Mouse (Mus musculus) kidney, postnatal 25 days (tissue): Measurements from ENCODE around the gene Trim38.
"Not testable (repeated sequence)": the region's sequence is repeated elsewhere in the genome, so short reads cannot be mapped to it uniquely, and the experiment has no call there.

Source experiments
- DNase-seq, 2 experiments: peaks; one replicate each; pipeline ENCODE4 v3.0.0; 2021; ENCODE audit warnings: mixed read lengths in 2 of 2

Trim38 gene

GRCm38 (mm10) chr13:23769613-23770012, at the start of gene Trim38:
Gene Trim38, plus strand, starts transcription at chr13:23769913.
- DNase-seq: not testable (repeated sequence)

- DNase-seq: no peak
Observed at GRCm38 (mm10) chr13:23724239-23724638, 45.5 kb upstream of the Trim38 start.

GRCm38 (mm10) chr13:23725213-23725612, 44.5 kb upstream of the Trim38 start:
- DNase-seq: no peak

- DNase-seq: no peak
Observed at GRCm38 (mm10) chr13:23728472-23729191, 41.1 kb upstream of the Trim38 start.

GRCm38 (mm10) chr13:23729192-23729525, 40.6 kb upstream of the Trim38 start:
- no peak for DNase-seq

GRCm38 (mm10) chr13:23729706-23730105, 40.0 kb upstream of the Trim38 start:
- no peak for DNase-seq

GRCm38 (mm10) chr13:23730479-23730878, 39.2 kb upstream of the Trim38 start:
- peak; percentile 65 to 84 for DNase-seq

GRCm38 (mm10) chr13:23732156-23732804, 37.4 kb upstream of the Trim38 start:
- DNase-seq: peak in 1 of 2 experiments; percentile 51

- no peak for DNase-seq
Observed at GRCm38 (mm10) chr13:23737091-23737490, 32.6 kb upstream of the Trim38 start.

- peak in 1 of 2 experiments; percentile 25 for DNase-seq
Observed at GRCm38 (mm10) chr13:23738041-23738440, 31.7 kb upstream of the Trim38 start.

- DNase-seq: peak; percentile 87 to 95
Observed at GRCm38 (mm10) chr13:23738677-23739068, 31.0 kb upstream of the Trim38 start, which contains the start of gene Hist1h1c. Gene Hist1h1c, plus strand, starts transcription at chr13:23738808.

- DNase-seq: peak; percentile 96 to 98
Observed at GRCm38 (mm10) chr13:23739069-23739921, 30.4 kb upstream of the Trim38 start.

- no peak for DNase-seq
Observed at GRCm38 (mm10) chr13:23739922-23740252, 29.8 kb upstream of the Trim38 start.

- DNase-seq: no peak
Observed at GRCm38 (mm10) chr13:23740256-23740840, 29.4 kb upstream of the Trim38 start.

- DNase-seq: no peak
Observed at GRCm38 (mm10) chr13:23740910-23741309, 28.8 kb upstream of the Trim38 start.

GRCm38 (mm10) chr13:23742007-23742406, 27.7 kb upstream of the Trim38 start:
- no peak for DNase-seq

- DNase-seq: no peak
Observed at GRCm38 (mm10) chr13:23743215-23743614, 26.5 kb upstream of the Trim38 start.

GRCm38 (mm10) chr13:23743963-23744362, 25.8 kb upstream of the Trim38 start:
- DNase-seq: no peak

GRCm38 (mm10) chr13:23744421-23745380, 25.0 kb upstream of the Trim38 start:
- DNase-seq: no peak

- DNase-seq: peak; percentile 89 to 94
Observed at GRCm38 (mm10) chr13:23745381-23746161, 24.1 kb upstream of the Trim38 start, which contains the start of gene Hist1h3c. Gene Hist1h3c, minus strand, starts transcription at chr13:23745602.
